23 mouse cellular contexts compared by ENCODE assay signal in genomic region chr13:54690151-54690740, GRCm38 (mm10). TPM values are rescaled to one million over a fixed set of nuclear protein-coding genes. Genes with fewer than 3 reads are reported as not detected.
DNase-seq lines count a peak whose midpoint lies in the region; ATAC-seq lines count a peak whose summit lies in the region.
"Had no signal": no experiment of that assay in that cellular context is flagged by ENCODE, and none has a peak within 500 bp of the region (broad histone marks: within the 10 kb centered on the region; RNA-seq: fewer than 3 reads in every experiment).

No protein-coding gene starts in this region.

- H3K4me3 ChIP-seq in forebrain, embryonic 10.5 days, result 0 out of 2 replicates have a peak overlapping the region, but pooled peaks have one; percentile 1
- H3K4me3 ChIP-seq in forebrain, embryonic 16.5 days (replicated peaks; ENCODE audit: low read length), result no peak overlapping the region
- H3K4me3 ChIP-seq in hindbrain, embryonic 10.5 days, result peak overlapping the region; percentile 9; the same call in 1 of the 2 replicates
- H3K4me3 ChIP-seq in hindbrain, embryonic 12.5 days, result no peak overlapping the region
- H3K4me3 ChIP-seq in midbrain, embryonic 11.5 days (ENCODE audit: low read depth, low read length), result no peak overlapping the region
- H3K4me3 ChIP-seq in midbrain, embryonic 13.5 days (replicated peaks), result no peak overlapping the region
- no peak overlapping the region for H3K4me3 ChIP-seq in liver, embryonic 15.5 days (replicated peaks)
- H3K4me3 ChIP-seq: heart, embryonic 15.5 days; left cerebral cortex, adult 2 months; myocyte had no signal

- H3K36me3 ChIP-seq in forebrain, embryonic 10.5 days (replicated peaks), result peaks cover 13% of the 10 kb centered on the region
- no peaks in the 10 kb centered on the region for H3K36me3 ChIP-seq in forebrain, embryonic 16.5 days (ENCODE audit: control insufficient read depth, insufficient read depth)
- peaks cover 8% of the 10 kb centered on the region; the same call in 1 of the 2 replicates for H3K36me3 ChIP-seq in hindbrain, embryonic 10.5 days
- H3K36me3 ChIP-seq in hindbrain, embryonic 12.5 days, result no peaks in the 10 kb centered on the region
- H3K36me3 ChIP-seq in midbrain, embryonic 11.5 days (ENCODE audit: control insufficient read depth, insufficient read depth, low read length), result no peaks in the 10 kb centered on the region
- no peaks in the 10 kb centered on the region for H3K36me3 ChIP-seq in midbrain, embryonic 13.5 days
- H3K36me3 ChIP-seq in liver, embryonic 15.5 days (replicated peaks), result no peaks in the 10 kb centered on the region
- H3K36me3 ChIP-seq: heart, embryonic 15.5 days had no signal

- peaks cover 54% of the 10 kb centered on the region for H3K4me1 ChIP-seq in forebrain, embryonic 10.5 days
- H3K4me1 ChIP-seq in forebrain, embryonic 16.5 days (replicated peaks; ENCODE audit: control insufficient read depth, insufficient read depth, low read length), result peaks cover 39% of the 10 kb centered on the region
- peaks cover 59% of the 10 kb centered on the region for H3K4me1 ChIP-seq in hindbrain, embryonic 10.5 days (replicated peaks)
- H3K4me1 ChIP-seq in hindbrain, embryonic 12.5 days, result peaks cover 44% of the 10 kb centered on the region
- H3K4me1 ChIP-seq in midbrain, embryonic 11.5 days (ENCODE audit: control insufficient read depth, insufficient read depth, low read length), result peaks cover 23% of the 10 kb centered on the region
- peaks cover 63% of the 10 kb centered on the region for H3K4me1 ChIP-seq in midbrain, embryonic 13.5 days (replicated peaks)
- peaks cover 78% of the 10 kb centered on the region for H3K4me1 ChIP-seq in liver, embryonic 15.5 days (replicated peaks)

- no peak overlapping the region for H3K27ac ChIP-seq in forebrain, embryonic 10.5 days
- H3K27ac ChIP-seq in forebrain, embryonic 16.5 days (ENCODE audit: low read length), result no peak overlapping the region
- H3K27ac ChIP-seq in hindbrain, embryonic 10.5 days, result no peak overlapping the region
- H3K27ac ChIP-seq in hindbrain, embryonic 12.5 days, result no peak overlapping the region
- no peak overlapping the region for H3K27ac ChIP-seq in midbrain, embryonic 11.5 days (ENCODE audit: low read depth, low read length)
- H3K27ac ChIP-seq in midbrain, embryonic 13.5 days, result no peak overlapping the region
- H3K27ac ChIP-seq in liver, embryonic 15.5 days (replicated peaks), result 0 out of 2 replicates have a peak overlapping the region, but pooled peaks have one; percentile 11
- H3K27ac ChIP-seq: heart, embryonic 15.5 days; left cerebral cortex, adult 2 months had no signal

- no peak overlapping the region for H3K4me2 ChIP-seq in forebrain, embryonic 16.5 days (ENCODE audit: low read length)
- no peak overlapping the region for H3K4me2 ChIP-seq in hindbrain, embryonic 12.5 days (replicated peaks)
- no peak overlapping the region for H3K4me2 ChIP-seq in midbrain, embryonic 11.5 days
- H3K4me2 ChIP-seq in midbrain, embryonic 13.5 days (replicated peaks), result no peak overlapping the region
- no peak overlapping the region for H3K4me2 ChIP-seq in liver, embryonic 15.5 days
- H3K4me2 ChIP-seq: heart, embryonic 15.5 days had no signal

- ATAC-seq in forebrain, embryonic 16.5 days, result no peak
- no peak for ATAC-seq in hindbrain, embryonic 12.5 days (ENCODE audit: low FRiP score)
- no peak for ATAC-seq in midbrain, embryonic 11.5 days (ENCODE audit: low FRiP score)
- ATAC-seq in midbrain, embryonic 13.5 days, result no peak
- no peak for ATAC-seq in liver, embryonic 15.5 days (ENCODE audit: insufficient read depth)
- no peak for ATAC-seq in megakaryocyte-erythroid progenitor cell, adult 5-6 weeks (replicated peaks; ENCODE audit: low FRiP score, low TSS enrichment, poor library complexity, severe bottlenecking)

- DNase-seq in forebrain, embryonic 10.5 days (ENCODE audit: extremely low spot score, low spot score), result no peak
- no peak for DNase-seq in hindbrain, embryonic 10.5 days (ENCODE audit: low spot score)
- DNase-seq in midbrain, embryonic 11.5 days (ENCODE audit: low spot score, missing footprints), result peak; percentile 23
- DNase-seq: adrenal gland, adult 8-10 months; kidney, postnatal 36 days; layer of hippocampus, adult 9-11 months; left cerebral cortex, postnatal 4 days; lung, postnatal 10 days; right cerebral cortex, postnatal 14 days; spleen, adult 18-20 months; thymus, adult 2 months had no signal

- H3K9ac ChIP-seq in forebrain, embryonic 16.5 days (replicated peaks; ENCODE audit: low read depth, low read length), result no peak overlapping the region
- H3K9ac ChIP-seq in hindbrain, embryonic 12.5 days, result no peak overlapping the region
- no peak overlapping the region for H3K9ac ChIP-seq in midbrain, embryonic 11.5 days (ENCODE audit: low read length)
- H3K9ac ChIP-seq in midbrain, embryonic 13.5 days (replicated peaks), result no peak overlapping the region
- H3K9ac ChIP-seq in liver, embryonic 15.5 days, result 0 out of 2 replicates have a peak overlapping the region, but pooled peaks have one; percentile 21
- H3K9ac ChIP-seq: heart, embryonic 15.5 days had no signal

- H3K27me3 ChIP-seq in forebrain, embryonic 10.5 days (ENCODE audit: poor library complexity, severe bottlenecking), result no peaks in the 10 kb centered on the region
- H3K27me3 ChIP-seq in forebrain, embryonic 16.5 days (replicated peaks; ENCODE audit: control insufficient read depth, insufficient read depth, low read length), result no peaks in the 10 kb centered on the region
- no peaks in the 10 kb centered on the region for H3K27me3 ChIP-seq in hindbrain, embryonic 10.5 days (ENCODE audit: insufficient read depth, poor library complexity, severe bottlenecking)
- H3K27me3 ChIP-seq in hindbrain, embryonic 12.5 days, result no peaks in the 10 kb centered on the region
- no peaks in the 10 kb centered on the region for H3K27me3 ChIP-seq in midbrain, embryonic 11.5 days (ENCODE audit: control insufficient read depth, insufficient read depth, low read length)
- no peaks in the 10 kb centered on the region for H3K27me3 ChIP-seq in midbrain, embryonic 13.5 days
- H3K27me3 ChIP-seq in liver, embryonic 15.5 days, result no peaks in the 10 kb centered on the region
- H3K27me3 ChIP-seq: heart, embryonic 15.5 days had no signal

- 94% methylated on average over 8 of the region's 8 CpGs for WGBS in forebrain, embryonic 10.5 days
- WGBS in forebrain, embryonic 16.5 days, result 89% methylated on average over 8 of the region's 8 CpGs
- 95% methylated on average over 8 of the region's 8 CpGs for WGBS in hindbrain, embryonic 10.5 days
- WGBS in hindbrain, embryonic 12.5 days, result 94% methylated on average over 8 of the region's 8 CpGs
- WGBS in midbrain, embryonic 11.5 days, result 92% methylated on average over 8 of the region's 8 CpGs
- WGBS in midbrain, embryonic 13.5 days, result 93% methylated on average over 8 of the region's 8 CpGs
- 86% methylated on average over 8 of the region's 8 CpGs for WGBS in liver, embryonic 15.5 days (ENCODE audit: insufficient replicate concordance)

- no peaks in the 10 kb centered on the region for H3K9me3 ChIP-seq in forebrain, embryonic 10.5 days
- H3K9me3 ChIP-seq in forebrain, embryonic 16.5 days (ENCODE audit: control insufficient read depth, low read length), result no peaks in the 10 kb centered on the region
- H3K9me3 ChIP-seq in hindbrain, embryonic 10.5 days, result no peaks in the 10 kb centered on the region
- H3K9me3 ChIP-seq in hindbrain, embryonic 12.5 days (replicated peaks), result no peaks in the 10 kb centered on the region
- no peaks in the 10 kb centered on the region for H3K9me3 ChIP-seq in midbrain, embryonic 11.5 days (ENCODE audit: control insufficient read depth, low read length)
- H3K9me3 ChIP-seq in midbrain, embryonic 13.5 days, result no peaks in the 10 kb centered on the region
- H3K9me3 ChIP-seq in liver, embryonic 15.5 days (replicated peaks), result no peaks in the 10 kb centered on the region
- H3K9me3 ChIP-seq: heart, embryonic 15.5 days had no signal

RNA-seq across cellular contexts. Expression of gene Rnf44, which starts 3.5 kb away (rescaled TPM):
- polyA plus RNA-seq in forebrain, embryonic 10.5 days (2016; fragmentation: Nextera tagmentation; extraction: Ambion mirVana), result 88.6 and 106 TPM in 2 replicates
- polyA plus RNA-seq in forebrain, embryonic 16.5 days (2015; fragmentation: Nextera tagmentation; extraction: Ambion mirVana), result 88.9 and 92.2 TPM in 2 replicates
- polyA plus RNA-seq in hindbrain, embryonic 10.5 days (2016; fragmentation: Nextera tagmentation; extraction: Ambion mirVana), result 106 and 127 TPM in 2 replicates
- 95.6 and 98.0 TPM in 2 replicates for polyA plus RNA-seq in hindbrain, embryonic 12.5 days (2016; fragmentation: Nextera tagmentation; extraction: Ambion mirVana)
- polyA plus RNA-seq in midbrain, embryonic 11.5 days (2014; fragmentation: Nextera tagmentation; extraction: Ambion mirVana), result 88.6 and 111 TPM in 2 replicates
- polyA plus RNA-seq in midbrain, embryonic 13.5 days (2015; fragmentation: Nextera tagmentation; extraction: Ambion mirVana), result 93.7 and 109 TPM in 2 replicates
- 24.9 and 31.3 TPM in 2 replicates for polyA plus RNA-seq in liver, embryonic 15.5 days (2015; fragmentation: Nextera tagmentation; extraction: Ambion mirVana)
- total RNA-seq in megakaryocyte-erythroid progenitor cell, adult 5-6 weeks (2014; fragmentation: Nextera tagmentation), result 92.1 and 118 TPM in 2 replicates
- 12.7 and 17.9 TPM in 2 replicates for total RNA-seq in megakaryocyte-erythroid progenitor cell, adult 5-6 weeks (2017)

RNA-seq across cellular contexts. Expression of gene Cdhr2, which starts 11.0 kb away (rescaled TPM):
- polyA plus RNA-seq in forebrain, embryonic 10.5 days (2016; fragmentation: Nextera tagmentation; extraction: Ambion mirVana), result 0.04 TPM in 1 of 2 replicates, not detected in the other
- 0.16 and 0.25 TPM in 2 replicates for polyA plus RNA-seq in forebrain, embryonic 16.5 days (2015; fragmentation: Nextera tagmentation; extraction: Ambion mirVana)
- 0.07 and 0.15 TPM in 2 replicates for polyA plus RNA-seq in hindbrain, embryonic 10.5 days (2016; fragmentation: Nextera tagmentation; extraction: Ambion mirVana)
- polyA plus RNA-seq in hindbrain, embryonic 12.5 days (2016; fragmentation: Nextera tagmentation; extraction: Ambion mirVana), result not detected in 2 replicates
- polyA plus RNA-seq in midbrain, embryonic 11.5 days (2014; fragmentation: Nextera tagmentation; extraction: Ambion mirVana), result 0.06 TPM in 1 of 2 replicates, not detected in the other
- 0.15 TPM in 2 replicates for polyA plus RNA-seq in midbrain, embryonic 13.5 days (2015; fragmentation: Nextera tagmentation; extraction: Ambion mirVana)
- 16.6 and 19.9 TPM in 2 replicates for polyA plus RNA-seq in liver, embryonic 15.5 days (2015; fragmentation: Nextera tagmentation; extraction: Ambion mirVana)
- total RNA-seq in megakaryocyte-erythroid progenitor cell, adult 5-6 weeks (2014; fragmentation: Nextera tagmentation), result not detected in 2 replicates
- not detected in 2 replicates for total RNA-seq in megakaryocyte-erythroid progenitor cell, adult 5-6 weeks (2017)
- total RNA-seq: adrenal gland, adult 8-10 months; gastrocnemius, adult 18-20 months; neutrophil, adult 5-6 weeks had no signal
- polyA plus RNA-seq: hindbrain, embryonic 11.5 days; myocyte had no signal

RNA-seq across cellular contexts. Expression of gene Gprin1, which starts 59.4 kb away (rescaled TPM):
- polyA plus RNA-seq in forebrain, embryonic 10.5 days (2016; fragmentation: Nextera tagmentation; extraction: Ambion mirVana), result 0.56 and 0.57 TPM in 2 replicates
- 6.2 and 7.1 TPM in 2 replicates for polyA plus RNA-seq in forebrain, embryonic 16.5 days (2015; fragmentation: Nextera tagmentation; extraction: Ambion mirVana)
- polyA plus RNA-seq in hindbrain, embryonic 10.5 days (2016; fragmentation: Nextera tagmentation; extraction: Ambion mirVana), result 1.2 and 2.5 TPM in 2 replicates
- polyA plus RNA-seq in hindbrain, embryonic 12.5 days (2016; fragmentation: Nextera tagmentation; extraction: Ambion mirVana), result 26.0 and 30.7 TPM in 2 replicates
- 9.8 and 10.8 TPM in 2 replicates for polyA plus RNA-seq in midbrain, embryonic 11.5 days (2014; fragmentation: Nextera tagmentation; extraction: Ambion mirVana)
- polyA plus RNA-seq in midbrain, embryonic 13.5 days (2015; fragmentation: Nextera tagmentation; extraction: Ambion mirVana), result 5.1 and 5.8 TPM in 2 replicates
- 0.02 and 0.05 TPM in 2 replicates for polyA plus RNA-seq in liver, embryonic 15.5 days (2015; fragmentation: Nextera tagmentation; extraction: Ambion mirVana)
- not detected in 2 replicates for total RNA-seq in megakaryocyte-erythroid progenitor cell, adult 5-6 weeks (2014; fragmentation: Nextera tagmentation)
- not detected in 2 replicates for total RNA-seq in megakaryocyte-erythroid progenitor cell, adult 5-6 weeks (2017)
- total RNA-seq: gastrocnemius, adult 18-20 months; neutrophil, adult 5-6 weeks had no signal
- polyA plus RNA-seq: liver, embryonic 16.5 days had no signal

Comparison
In these comparisons a context has a peak if more than half of its experiments do, and no peak if none do; other contexts are left out.
1. H3K4me3 ChIP-seq: peak in forebrain, embryonic 10.5 days (single experiment) and hindbrain, embryonic 10.5 days (single experiment); none in forebrain, embryonic 16.5 days (single experiment), hindbrain, embryonic 12.5 days (single experiment), midbrain, embryonic 11.5 days (single experiment), midbrain, embryonic 13.5 days (single experiment) and liver, embryonic 15.5 days (single experiment).
2. RNA of gene Cdhr2, which starts 11.0 kb away (polyA plus RNA-seq): 16.6 to 19.9 TPM in liver, embryonic 15.5 days; 0.16 to 0.25 TPM in forebrain, embryonic 16.5 days, 0.15 TPM in midbrain, embryonic 13.5 days, 0.07 to 0.15 TPM in hindbrain, embryonic 10.5 days, 0.04 TPM in forebrain, embryonic 10.5 days, not detected in hindbrain, embryonic 12.5 days and 0.06 TPM in midbrain, embryonic 11.5 days; every median in the first group is over 10 times any median in the second.